Comparison of ENCODE assay signal across 10 mouse cellular contexts in genomic region chr7:120916262-120916875, GRCm38 (mm10). TPM values are rescaled to one million over a fixed set of nuclear protein-coding genes. Genes with fewer than 3 reads are reported as not detected.
A peak's percentile ranks its signal among the peaks of the same experiment; 100 is the strongest.
DNase-seq lines count a peak whose midpoint lies in the region; ATAC-seq and TF ChIP-seq lines count a peak whose summit lies in the region.
"Had no signal": no experiment of that assay in that cellular context is flagged by ENCODE, and none has a peak within 500 bp of the region (broad histone marks: within the 10 kb centered on the region; RNA-seq: fewer than 3 reads in every experiment).

No protein-coding gene starts in this region.

- H3K4me1 ChIP-seq in forebrain, postnatal 0 days (ENCODE audit: insufficient read depth), result 0 out of 2 replicates have a peak, but pooled peaks cover 5% of the 10 kb centered on the region
- H3K4me1 ChIP-seq in forebrain, embryonic 15.5 days, result peaks cover 16% of the 10 kb centered on the region
- no peaks in the 10 kb centered on the region for H3K4me1 ChIP-seq in midbrain, embryonic 11.5 days (ENCODE audit: control insufficient read depth, insufficient read depth, low read length)
- peaks cover 19% of the 10 kb centered on the region for H3K4me1 ChIP-seq in midbrain, embryonic 13.5 days (replicated peaks)
- peaks cover 19% of the 10 kb centered on the region for H3K4me1 ChIP-seq in embryonic facial prominence, embryonic 10.5 days
- H3K4me1 ChIP-seq in liver, embryonic 16.5 days (ENCODE audit: control insufficient read depth, low read depth, low read length), result peaks cover 18% of the 10 kb centered on the region

- no peak for DNase-seq in forebrain, postnatal 0 days
- peak; percentile 80 for DNase-seq in midbrain, embryonic 11.5 days (ENCODE audit: low spot score, missing footprints)
- peak; percentile 27 for DNase-seq in embryonic facial prominence, embryonic 10.5 days (ENCODE audit: low spot score)
- no peak for DNase-seq in adrenal gland, postnatal 14 days
- no peak for DNase-seq in yolk sac, embryonic 10.5 days (ENCODE audit: low spot score)
- DNase-seq: left cerebral cortex, postnatal 4 days; right cerebral cortex, postnatal 25 days had no signal

- ATAC-seq in forebrain, postnatal 0 days, result no peak
- ATAC-seq in forebrain, embryonic 15.5 days (replicated peaks), result no peak
- no peak for ATAC-seq in midbrain, embryonic 11.5 days (ENCODE audit: low FRiP score)
- ATAC-seq in midbrain, embryonic 13.5 days, result no peak
- no peak for ATAC-seq in liver, embryonic 16.5 days (ENCODE audit: low read depth)

- H3K4me2 ChIP-seq in forebrain, postnatal 0 days (ENCODE audit: low read depth), result 0 out of 2 replicates have a peak overlapping the region, but pooled peaks have one; percentile 76
- H3K4me2 ChIP-seq in forebrain, embryonic 15.5 days (replicated peaks), result no peak overlapping the region
- no peak overlapping the region for H3K4me2 ChIP-seq in midbrain, embryonic 11.5 days
- H3K4me2 ChIP-seq in midbrain, embryonic 13.5 days (replicated peaks), result no peak overlapping the region
- peak overlapping the region; percentile 70 for H3K4me2 ChIP-seq in liver, embryonic 16.5 days (ENCODE audit: low read depth, low read length)

- no peak overlapping the region for H3K9ac ChIP-seq in forebrain, postnatal 0 days
- H3K9ac ChIP-seq in forebrain, embryonic 15.5 days (replicated peaks), result no peak overlapping the region
- no peak overlapping the region for H3K9ac ChIP-seq in midbrain, embryonic 11.5 days (ENCODE audit: low read length)
- H3K9ac ChIP-seq in midbrain, embryonic 13.5 days (replicated peaks), result no peak overlapping the region
- H3K9ac ChIP-seq in liver, embryonic 16.5 days (ENCODE audit: low read depth, low read length), result 0 out of 2 replicates have a peak overlapping the region, but pooled peaks have one; percentile 23

- H3K36me3 ChIP-seq in forebrain, postnatal 0 days (ENCODE audit: insufficient read depth), result no peaks in the 10 kb centered on the region
- H3K36me3 ChIP-seq in forebrain, embryonic 15.5 days, result no peaks in the 10 kb centered on the region
- H3K36me3 ChIP-seq in midbrain, embryonic 11.5 days (ENCODE audit: control insufficient read depth, insufficient read depth, low read length), result no peaks in the 10 kb centered on the region
- H3K36me3 ChIP-seq in midbrain, embryonic 13.5 days, result no peaks in the 10 kb centered on the region
- no peaks in the 10 kb centered on the region for H3K36me3 ChIP-seq in embryonic facial prominence, embryonic 10.5 days (replicated peaks)
- no peaks in the 10 kb centered on the region for H3K36me3 ChIP-seq in liver, embryonic 16.5 days (ENCODE audit: control insufficient read depth, insufficient read depth)

- no peak for TF ChIP-seq CTCF in forebrain, postnatal 0 days (IDR thresholded peaks at IDR 0.05; ENCODE audit: low read depth)

- no peaks in the 10 kb centered on the region for H3K9me3 ChIP-seq in forebrain, postnatal 0 days (ENCODE audit: low read length)
- H3K9me3 ChIP-seq in forebrain, embryonic 15.5 days, result no peaks in the 10 kb centered on the region
- H3K9me3 ChIP-seq in midbrain, embryonic 11.5 days (ENCODE audit: control insufficient read depth, low read length), result no peaks in the 10 kb centered on the region
- no peaks in the 10 kb centered on the region for H3K9me3 ChIP-seq in midbrain, embryonic 13.5 days
- no peaks in the 10 kb centered on the region for H3K9me3 ChIP-seq in embryonic facial prominence, embryonic 10.5 days
- no peaks in the 10 kb centered on the region for H3K9me3 ChIP-seq in liver, embryonic 16.5 days (replicated peaks; ENCODE audit: control insufficient read depth, low read length)

- WGBS in forebrain, postnatal 0 days, result 22% methylated on average over 11 of the region's 11 CpGs
- 22% methylated on average over 11 of the region's 11 CpGs for WGBS in forebrain, embryonic 15.5 days
- WGBS in midbrain, embryonic 11.5 days, result 21% methylated on average over 11 of the region's 11 CpGs
- 20% methylated on average over 11 of the region's 11 CpGs for WGBS in midbrain, embryonic 13.5 days
- WGBS in embryonic facial prominence, embryonic 10.5 days, result 23% methylated on average over 11 of the region's 11 CpGs
- 31% methylated on average over 11 of the region's 11 CpGs for WGBS in liver, embryonic 16.5 days (ENCODE audit: insufficient replicate concordance)

- no peak overlapping the region for H3K27ac ChIP-seq in forebrain, postnatal 0 days (ENCODE audit: low read depth, low read length)
- H3K27ac ChIP-seq in forebrain, embryonic 15.5 days (replicated peaks), result no peak overlapping the region
- H3K27ac ChIP-seq in midbrain, embryonic 11.5 days (ENCODE audit: low read depth, low read length), result no peak overlapping the region
- no peak overlapping the region for H3K27ac ChIP-seq in midbrain, embryonic 13.5 days
- no peak overlapping the region for H3K27ac ChIP-seq in embryonic facial prominence, embryonic 10.5 days (replicated peaks)
- H3K27ac ChIP-seq in liver, embryonic 16.5 days (ENCODE audit: low read length), result 0 out of 2 replicates have a peak overlapping the region, but pooled peaks have one; percentile 1

- no peak overlapping the region for H3K4me3 ChIP-seq in forebrain, postnatal 0 days (ENCODE audit: low read depth, low read length)
- H3K4me3 ChIP-seq in forebrain, embryonic 15.5 days, result no peak overlapping the region
- H3K4me3 ChIP-seq in midbrain, embryonic 11.5 days (ENCODE audit: low read depth, low read length), result no peak overlapping the region
- no peak overlapping the region for H3K4me3 ChIP-seq in midbrain, embryonic 13.5 days (replicated peaks)
- peak overlapping the region; percentile 94 for H3K4me3 ChIP-seq in embryonic facial prominence, embryonic 10.5 days
- H3K4me3 ChIP-seq in liver, embryonic 16.5 days (ENCODE audit: low read depth, low read length), result no peak overlapping the region

- no peaks in the 10 kb centered on the region for H3K27me3 ChIP-seq in forebrain, postnatal 0 days (ENCODE audit: insufficient read depth, low read length)
- H3K27me3 ChIP-seq in forebrain, embryonic 15.5 days, result no peaks in the 10 kb centered on the region
- H3K27me3 ChIP-seq in midbrain, embryonic 11.5 days (ENCODE audit: control insufficient read depth, insufficient read depth, low read length), result no peaks in the 10 kb centered on the region
- no peaks in the 10 kb centered on the region for H3K27me3 ChIP-seq in midbrain, embryonic 13.5 days
- no peaks in the 10 kb centered on the region for H3K27me3 ChIP-seq in embryonic facial prominence, embryonic 10.5 days (replicated peaks; ENCODE audit: low read depth, poor library complexity, severe bottlenecking)
- no peaks in the 10 kb centered on the region for H3K27me3 ChIP-seq in liver, embryonic 16.5 days (ENCODE audit: control insufficient read depth, insufficient read depth, low read depth, low read length)

RNA-seq across cellular contexts. Expression of gene Polr3e, which starts 1.2 kb away (rescaled TPM):
- total RNA-seq in forebrain, postnatal 0 days (2014; rRNA removed), result 28.3 and 31.2 TPM in 2 replicates
- polyA plus RNA-seq in forebrain, postnatal 0 days (2015; fragmentation: Nextera tagmentation; extraction: Ambion mirVana), result 18.1 and 20.9 TPM in 2 replicates
- 31.6 and 31.9 TPM in 2 replicates for polyA plus RNA-seq in forebrain, embryonic 15.5 days (2015; fragmentation: Nextera tagmentation; extraction: Ambion mirVana)
- 19.0 and 19.9 TPM in 2 replicates for polyA plus RNA-seq in midbrain, embryonic 11.5 days (2014; fragmentation: Nextera tagmentation; extraction: Ambion mirVana)
- polyA plus RNA-seq in midbrain, embryonic 13.5 days (2015; fragmentation: Nextera tagmentation; extraction: Ambion mirVana), result 24.6 and 27.7 TPM in 2 replicates
- 42.9 and 44.8 TPM in 2 replicates for polyA plus RNA-seq in embryonic facial prominence, embryonic 10.5 days (2016; fragmentation: Nextera tagmentation; extraction: Ambion mirVana)
- 10.1 and 10.4 TPM in 2 replicates for polyA plus RNA-seq in liver, embryonic 16.5 days (2015; fragmentation: Nextera tagmentation; extraction: Ambion mirVana)
- 23.3 and 27.2 TPM in 2 replicates for total RNA-seq in adrenal gland, postnatal 14 days (2021)

Comparison
In these comparisons a context has a peak if more than half of its experiments do, and no peak if none do; other contexts are left out.
1. H3K4me2 ChIP-seq: peak in forebrain, postnatal 0 days (single experiment) and liver, embryonic 16.5 days (single experiment); none in forebrain, embryonic 15.5 days (single experiment), midbrain, embryonic 11.5 days (single experiment) and midbrain, embryonic 13.5 days (single experiment).
2. DNase-seq: peak in midbrain, embryonic 11.5 days (single experiment) and embryonic facial prominence, embryonic 10.5 days (single experiment); none in forebrain, postnatal 0 days (single experiment), adrenal gland, postnatal 14 days (single experiment) and yolk sac, embryonic 10.5 days (single experiment).